Mouse (Mus musculus): ENCODE measurements at regions not wholly inside any gene's neighbourhood (a gene's known extent, or its start where the extent isn't known, plus 50 kb on each side); places are given as distances from the start of the nearest gene placed in this dataset.
A peak's percentile ranks its signal among the peaks of the same experiment; 100 is the strongest.

GRCm38 (mm10) chr9:23535872-23536271, 313.0 kb downstream of the Bmper start:
- no peak overlapping the region for H3K4me2 ChIP-seq (replicated peaks)
- no peaks in the 10 kb centered on the region for H3K27me3 ChIP-seq
- H3K9ac ChIP-seq (replicated peaks): no peak overlapping the region
- H3K9me3 ChIP-seq: no peaks in the 10 kb centered on the region
- no peak overlapping the region for H3K27ac ChIP-seq
- WGBS: 80% methylated on average over 2 of the region's 2 CpGs
- H3K36me3 ChIP-seq: no peaks in the 10 kb centered on the region
- no peak overlapping the region for H3K4me3 ChIP-seq (replicated peaks)
- H3K4me1 ChIP-seq (replicated peaks): no peaks in the 10 kb centered on the region
- no peak for ATAC-seq

DNA sequence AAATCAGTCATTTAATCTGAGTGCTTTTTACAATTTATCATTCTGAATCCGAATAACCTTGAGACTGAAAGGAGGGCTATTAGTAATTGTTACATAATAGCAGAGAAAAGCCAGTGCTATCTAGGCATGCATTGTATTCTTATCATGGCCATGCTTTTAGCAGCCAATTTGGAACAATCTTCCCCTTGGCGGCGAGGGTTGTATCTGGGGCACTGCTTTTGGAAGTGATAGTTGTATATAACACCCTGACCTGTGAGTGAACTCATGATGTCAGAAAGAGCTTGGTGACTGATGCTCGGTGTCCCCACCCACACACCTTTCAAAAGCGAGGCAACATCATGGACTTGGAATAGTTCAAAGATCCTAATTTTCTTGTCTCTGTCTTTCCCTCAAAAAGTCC, 315.2 kb downstream of the Bmper start:
- no peaks in the 10 kb centered on the region for H3K36me3 ChIP-seq
- 86% methylated on average over 5 of the region's 5 CpGs for WGBS
- no peaks in the 10 kb centered on the region for H3K4me1 ChIP-seq (replicated peaks)
- no peak overlapping the region for H3K9ac ChIP-seq (replicated peaks)
- H3K4me3 ChIP-seq (replicated peaks): no peak overlapping the region
- H3K27ac ChIP-seq: no peak overlapping the region
- no peak overlapping the region for H3K4me2 ChIP-seq (replicated peaks)
- ATAC-seq: no peak
- H3K9me3 ChIP-seq: no peaks in the 10 kb centered on the region
- H3K27me3 ChIP-seq: no peaks in the 10 kb centered on the region

- Histone ChIP-seq H3K4me1 (replicated peaks) (no peaks in the 10 kb centered on the region), H3K27ac (no peak overlapping the region), H3K36me3 (no peaks in the 10 kb centered on the region), H3K9ac (replicated peaks) (no peak overlapping the region), H3K4me2 (replicated peaks) (no peak overlapping the region), H3K27me3 (no peaks in the 10 kb centered on the region), H3K9me3 (no peaks in the 10 kb centered on the region), H3K4me3 (replicated peaks) (no peak overlapping the region)
- no peak for ATAC-seq
- WGBS: 83% methylated on average over 2 of the region's 2 CpGs
These were observed 328.8 kb downstream of the Bmper start for GRCm38 (mm10) chr9:23551692-23552091.

DNA sequence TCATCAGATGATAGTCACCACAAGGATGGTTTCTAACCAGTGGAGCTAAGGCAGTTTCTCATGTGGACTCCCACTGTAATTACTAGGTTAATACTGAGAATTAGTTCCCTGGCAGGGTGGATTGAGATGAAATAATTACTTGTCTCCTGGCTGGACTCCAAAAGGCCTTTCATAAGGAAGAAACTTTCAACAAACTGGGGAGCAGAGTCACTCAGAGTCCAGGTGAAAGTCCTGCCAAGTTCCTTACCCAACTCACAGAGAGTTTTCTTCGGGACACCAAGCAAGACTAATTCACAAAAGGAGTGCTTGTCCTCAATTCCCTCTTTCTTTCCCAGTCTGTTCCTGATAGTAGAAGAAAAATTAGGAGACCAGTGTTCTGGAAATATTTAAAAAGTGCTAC, 330.9 kb downstream of the Bmper start:
- no peaks in the 10 kb centered on the region for H3K9me3 ChIP-seq
- H3K27me3 ChIP-seq: no peaks in the 10 kb centered on the region
- no peaks in the 10 kb centered on the region for H3K4me1 ChIP-seq (replicated peaks)
- H3K9ac ChIP-seq (replicated peaks): no peak overlapping the region
- H3K36me3 ChIP-seq: no peaks in the 10 kb centered on the region
- H3K4me2 ChIP-seq (replicated peaks): no peak overlapping the region
- no peak overlapping the region for H3K27ac ChIP-seq
- ATAC-seq: no peak
- 79% methylated on average over 1 of the region's 1 CpGs for WGBS
- H3K4me3 ChIP-seq (replicated peaks): no peak overlapping the region

DNA sequence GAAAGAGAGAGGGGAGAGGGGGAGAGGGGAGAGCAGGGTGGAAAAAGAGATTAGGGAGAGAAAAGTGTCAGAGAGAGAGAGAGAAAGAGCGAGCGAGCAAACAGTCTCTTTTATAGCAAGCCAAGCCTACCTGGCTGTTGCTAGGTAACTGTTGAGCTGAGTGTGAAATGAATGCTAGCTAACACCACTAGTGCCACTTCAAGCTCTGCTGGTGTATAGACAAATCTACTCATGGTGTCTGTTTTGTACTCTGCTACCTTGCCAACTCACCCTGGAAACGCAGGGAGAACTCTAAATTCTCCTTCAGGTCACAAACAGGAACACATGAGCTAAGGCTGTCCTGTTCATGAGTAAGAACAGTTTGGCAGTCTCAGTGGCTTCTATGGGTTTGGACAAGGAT, 334.7 kb downstream of the Bmper start:
- H3K4me2 ChIP-seq (replicated peaks): no peak overlapping the region
- no peaks in the 10 kb centered on the region for H3K36me3 ChIP-seq
- WGBS: 64% methylated on average over 3 of the region's 3 CpGs
- H3K4me3 ChIP-seq (replicated peaks): no peak overlapping the region
- no peak for ATAC-seq
- no peaks in the 10 kb centered on the region for H3K9me3 ChIP-seq
- no peak overlapping the region for H3K9ac ChIP-seq (replicated peaks)
- H3K27ac ChIP-seq: no peak overlapping the region
- H3K27me3 ChIP-seq: no peaks in the 10 kb centered on the region
- H3K4me1 ChIP-seq (replicated peaks): no peaks in the 10 kb centered on the region

DNA sequence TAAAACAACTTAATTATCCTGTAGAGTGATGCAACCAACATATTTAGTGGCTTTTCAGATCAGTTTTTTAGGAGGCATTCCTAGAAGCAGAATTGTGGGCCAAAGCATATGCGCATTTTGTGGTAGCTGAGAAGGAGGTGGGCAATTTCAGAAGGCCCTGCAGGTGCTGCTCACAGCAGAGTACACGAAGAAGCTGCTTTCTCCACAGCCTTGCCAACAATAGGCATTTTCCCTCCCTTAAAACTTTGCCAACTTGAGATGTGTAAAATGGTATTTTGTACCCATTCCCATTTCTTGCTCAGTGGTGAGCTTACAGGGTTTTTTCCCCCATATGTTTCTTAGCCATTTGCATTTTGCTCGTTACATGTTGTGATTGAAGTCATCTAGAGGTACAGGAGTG, 339.0 kb downstream of the Bmper start:
- ATAC-seq: no peak
- H3K27me3 ChIP-seq: no peaks in the 10 kb centered on the region
- H3K36me3 ChIP-seq: no peaks in the 10 kb centered on the region
- H3K4me1 ChIP-seq (replicated peaks): no peaks in the 10 kb centered on the region
- H3K4me2 ChIP-seq (replicated peaks): no peak overlapping the region
- H3K9ac ChIP-seq (replicated peaks): no peak overlapping the region
- no peak overlapping the region for H3K27ac ChIP-seq
- no peaks in the 10 kb centered on the region for H3K9me3 ChIP-seq
- WGBS: 71% methylated on average over 3 of the region's 3 CpGs
- H3K4me3 ChIP-seq (replicated peaks): no peak overlapping the region

GRCm38 (mm10) chr9:23567081-23567480, 344.2 kb downstream of the Bmper start:
- H3K27ac ChIP-seq: no peak overlapping the region
- no peaks in the 10 kb centered on the region for H3K9me3 ChIP-seq
- no peak for ATAC-seq

DNA sequence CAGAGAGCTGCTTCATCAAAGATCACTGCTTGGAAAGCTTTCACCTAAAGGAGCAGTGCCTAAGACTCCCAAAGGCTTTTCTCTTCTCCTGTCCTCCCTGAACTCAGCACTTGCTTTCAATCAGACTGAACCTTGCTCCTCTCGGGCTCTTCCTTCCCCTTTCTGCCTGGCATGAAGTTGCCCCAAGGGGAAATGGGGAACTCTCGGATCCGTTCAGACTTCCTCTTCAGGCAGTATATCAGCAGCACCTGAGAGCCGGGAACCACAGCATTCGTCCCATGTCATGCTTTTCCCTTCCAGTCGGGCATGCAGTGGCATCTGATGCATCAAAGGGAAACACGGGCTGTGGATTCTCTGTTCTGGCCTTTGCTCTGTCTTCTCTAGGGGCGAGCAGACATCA, 347.3 kb downstream of the Bmper start:
- no peaks in the 10 kb centered on the region for H3K36me3 ChIP-seq
- no peaks in the 10 kb centered on the region for H3K9me3 ChIP-seq
- 80% methylated on average over 8 of the region's 8 CpGs for WGBS
- no peak overlapping the region for H3K4me2 ChIP-seq (replicated peaks)
- H3K4me1 ChIP-seq (replicated peaks): no peaks in the 10 kb centered on the region
- ATAC-seq: no peak
- no peak overlapping the region for H3K4me3 ChIP-seq (replicated peaks)
- no peaks in the 10 kb centered on the region for H3K27me3 ChIP-seq
- no peak overlapping the region for H3K9ac ChIP-seq (replicated peaks)
- H3K27ac ChIP-seq: no peak overlapping the region

More at GRCm38 (mm10) chr9:23567081-23567480, 344.2 kb downstream of the Bmper start:
- no peak overlapping the region for H3K4me3 ChIP-seq (replicated peaks)
- no peaks in the 10 kb centered on the region for H3K4me1 ChIP-seq (replicated peaks)
- no peak overlapping the region for H3K4me2 ChIP-seq (replicated peaks)
- no peaks in the 10 kb centered on the region for H3K36me3 ChIP-seq
- H3K9ac ChIP-seq (replicated peaks): no peak overlapping the region
- no peaks in the 10 kb centered on the region for H3K27me3 ChIP-seq

GRCm38 (mm10) chr9:23576314-23576713, 353.4 kb downstream of the Bmper start:
- H3K27ac ChIP-seq: no peak overlapping the region
- H3K4me2 ChIP-seq (replicated peaks): no peak overlapping the region
- no peaks in the 10 kb centered on the region for H3K4me1 ChIP-seq (replicated peaks)
- WGBS: 78% methylated on average over 2 of the region's 2 CpGs
- ATAC-seq: no peak
- H3K4me3 ChIP-seq (replicated peaks): no peak overlapping the region
- H3K9me3 ChIP-seq: no peaks in the 10 kb centered on the region
- H3K36me3 ChIP-seq: no peaks in the 10 kb centered on the region
- H3K27me3 ChIP-seq: no peaks in the 10 kb centered on the region
- H3K9ac ChIP-seq (replicated peaks): no peak overlapping the region

DNA sequence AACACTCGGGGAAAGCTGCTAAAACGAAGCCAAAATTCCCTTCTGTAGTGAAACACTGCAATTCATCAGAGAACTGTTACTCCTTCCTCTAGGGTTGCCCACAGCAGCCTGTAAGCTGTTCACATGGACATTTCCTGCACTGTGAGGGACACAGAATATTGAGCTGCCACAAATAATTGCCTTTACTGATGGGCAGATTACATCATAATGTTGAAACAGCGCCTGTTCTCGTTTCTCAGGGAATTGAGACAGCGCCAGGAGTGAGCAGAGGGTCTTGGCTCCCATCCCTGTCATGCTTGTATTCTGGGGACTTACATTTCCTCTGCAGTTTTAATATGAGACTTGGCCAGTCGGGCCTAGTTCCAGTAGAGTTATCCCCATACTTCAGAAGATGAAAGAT, 357.3 kb downstream of the Bmper start:
- H3K27ac ChIP-seq: no peak overlapping the region

DNA sequence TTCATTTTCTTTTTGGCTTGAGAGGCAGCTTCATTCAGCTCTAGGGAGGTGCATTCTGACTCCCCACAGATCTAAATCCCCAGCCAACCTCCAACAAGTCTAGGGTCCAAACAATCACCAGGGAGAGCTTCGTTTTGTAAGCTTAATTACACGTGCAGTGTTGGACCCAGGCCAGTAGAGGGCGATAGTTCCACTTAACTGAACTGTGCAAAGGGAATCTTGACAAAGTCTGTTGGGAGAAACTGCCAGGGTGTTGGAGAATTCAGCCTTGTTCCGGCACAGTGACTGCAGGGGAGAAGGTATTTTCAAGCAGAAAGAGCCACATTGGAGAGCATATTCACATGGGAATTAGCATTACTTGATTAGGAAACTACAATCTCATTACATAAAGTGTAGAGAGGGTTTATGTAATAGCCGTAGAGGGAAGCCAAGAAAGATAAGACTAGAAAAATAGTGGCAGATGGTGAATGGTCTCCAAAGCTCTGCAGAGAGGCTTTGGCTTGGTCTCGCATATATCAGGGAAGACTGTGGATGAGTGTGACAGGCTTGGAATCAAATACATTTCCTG, 358.2 kb downstream of the Bmper start:
- Histone ChIP-seq H3K9me3 (no peaks in the 10 kb centered on the region), H3K36me3 (no peaks in the 10 kb centered on the region), H3K4me1 (replicated peaks) (0 out of 2 replicates have a peak, but pooled peaks cover 4% of the 10 kb centered on the region), H3K4me3 (replicated peaks) (no peak overlapping the region), H3K27me3 (no peaks in the 10 kb centered on the region), H3K9ac (replicated peaks) (no peak overlapping the region), H3K27ac (no peak overlapping the region), H3K4me2 (replicated peaks) (no peak overlapping the region)
- WGBS: 13% methylated on average over 6 of the region's 6 CpGs
- ATAC-seq: peak; percentile 76

More for the DNA sequence above, 357.3 kb downstream of the Bmper start:
- no peak overlapping the region for H3K4me3 ChIP-seq (replicated peaks)
- 0 out of 2 replicates have a peak, but pooled peaks have one; percentile 22 for ATAC-seq
- H3K4me1 ChIP-seq (replicated peaks): 0 out of 2 replicates have a peak, but pooled peaks cover 4% of the 10 kb centered on the region
- no peak overlapping the region for H3K4me2 ChIP-seq (replicated peaks)
- WGBS: 69% methylated on average over 6 of the region's 6 CpGs
- no peaks in the 10 kb centered on the region for H3K36me3 ChIP-seq
- no peak overlapping the region for H3K9ac ChIP-seq (replicated peaks)
- no peaks in the 10 kb centered on the region for H3K9me3 ChIP-seq
- H3K27me3 ChIP-seq: no peaks in the 10 kb centered on the region

- no peak for ATAC-seq
- no peaks in the 10 kb centered on the region for H3K36me3 ChIP-seq
- H3K27me3 ChIP-seq: no peaks in the 10 kb centered on the region
- H3K4me3 ChIP-seq (replicated peaks): no peak overlapping the region
- H3K4me2 ChIP-seq (replicated peaks): no peak overlapping the region
- 0 out of 2 replicates have a peak, but pooled peaks cover 4% of the 10 kb centered on the region for H3K4me1 ChIP-seq (replicated peaks)
- no peak overlapping the region for H3K27ac ChIP-seq
- H3K9ac ChIP-seq (replicated peaks): no peak overlapping the region
- no peaks in the 10 kb centered on the region for H3K9me3 ChIP-seq
These were observed 361.7 kb downstream of the Bmper start for GRCm38 (mm10) chr9:23584561-23584960.

- 30% methylated on average over 2 of the region's 2 CpGs for WGBS
- Histone ChIP-seq H3K9ac (replicated peaks) (no peak overlapping the region), H3K4me2 (replicated peaks) (no peak overlapping the region), H3K4me1 (replicated peaks) (no peaks in the 10 kb centered on the region), H3K27me3 (no peaks in the 10 kb centered on the region), H3K4me3 (replicated peaks) (no peak overlapping the region), H3K9me3 (no peaks in the 10 kb centered on the region), H3K27ac (no peak overlapping the region), H3K36me3 (no peaks in the 10 kb centered on the region)
- ATAC-seq: no peak
These were observed 366.1 kb downstream of the Bmper start for GRCm38 (mm10) chr9:23589024-23589423.
